Mouse (Mus musculus): ENCODE data around the gene Mrrf.

Mrrf gene

GRCm38 (mm10) chr2:36201756-36202610 lies 65.8 kb downstream of the Mrrf start:
- DNase-seq, result no peak

DNA sequence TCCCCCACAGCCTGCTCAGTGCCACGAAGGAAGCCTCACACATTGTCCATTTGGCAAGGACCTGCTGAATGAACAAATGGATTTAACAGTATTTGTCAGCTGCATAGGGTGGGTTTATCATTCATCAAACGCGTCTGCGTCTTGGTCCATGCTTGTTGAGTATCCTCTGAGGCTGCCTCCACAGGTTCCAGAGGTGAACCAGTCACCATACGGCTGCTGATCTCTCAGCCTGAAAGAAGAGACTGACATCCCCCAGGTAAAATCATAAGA lies 66.4 kb downstream of the Mrrf start:
- DNase-seq, result no peak

DNA sequence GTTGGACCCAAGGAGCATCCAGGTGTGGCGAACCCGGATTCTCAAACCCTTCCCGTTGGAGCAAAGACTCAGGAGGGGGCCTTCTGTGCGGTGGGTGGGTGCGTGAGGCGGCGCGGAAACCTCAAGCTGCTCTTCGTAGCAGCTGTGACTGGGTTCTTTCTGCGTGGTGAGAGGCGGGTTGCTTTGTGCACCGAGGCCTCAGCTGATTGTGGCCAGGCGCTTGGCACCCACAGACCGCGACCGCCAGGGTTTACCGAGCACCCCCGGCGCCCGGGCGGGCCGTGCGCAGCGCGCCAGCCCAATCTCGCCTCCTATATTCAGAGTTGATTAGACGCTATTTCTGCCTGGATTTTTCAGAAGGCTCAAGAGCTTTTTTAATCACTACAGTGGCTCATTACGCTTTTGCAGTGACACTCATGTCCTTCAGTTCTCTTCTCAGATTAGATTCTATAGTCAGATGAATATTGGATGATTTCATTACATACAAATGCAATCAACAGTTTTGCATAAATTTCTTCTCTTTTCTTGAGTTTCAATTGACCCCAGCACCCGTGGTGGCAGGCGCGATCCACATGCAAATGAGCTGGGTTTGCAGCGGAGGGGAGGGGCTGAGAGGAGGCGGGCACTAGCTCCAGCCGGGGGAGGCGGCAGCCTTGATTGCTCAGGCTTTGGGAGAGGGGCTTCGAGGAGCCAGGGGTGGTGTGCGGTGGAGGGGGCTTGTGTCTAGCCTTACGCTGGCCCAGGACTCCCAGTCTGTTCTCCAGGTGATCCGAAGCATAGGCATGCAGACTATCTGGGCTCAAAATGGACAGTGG lies 67.0 kb downstream of the Mrrf start:
- peak; percentile 23 for DNase-seq

- no peak for DNase-seq
These were observed 68.4 kb downstream of the Mrrf start for GRCm38 (mm10) chr2:36204595-36204994.

DNA sequence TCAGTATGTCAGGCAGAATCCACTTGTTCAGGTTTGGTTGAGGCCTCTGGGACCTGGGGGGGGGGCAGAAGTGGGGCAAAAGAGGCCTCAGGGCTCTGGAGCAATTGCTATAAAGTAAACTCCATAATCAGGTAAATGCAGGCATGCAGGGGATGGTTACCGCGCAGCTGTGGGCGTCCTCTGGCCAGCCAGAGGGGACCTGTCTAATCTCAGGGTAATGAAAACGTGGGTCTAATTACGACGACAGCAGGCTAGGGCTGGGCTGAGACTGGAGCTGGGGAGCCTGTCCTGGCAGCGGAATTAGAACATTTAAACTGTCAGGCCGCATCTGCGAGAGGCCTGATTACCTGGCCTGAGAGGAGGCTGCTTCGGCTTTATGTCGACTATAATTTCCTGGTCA lies 70.9 kb downstream of the Mrrf start:
- DNase-seq, result no peak

DNA sequence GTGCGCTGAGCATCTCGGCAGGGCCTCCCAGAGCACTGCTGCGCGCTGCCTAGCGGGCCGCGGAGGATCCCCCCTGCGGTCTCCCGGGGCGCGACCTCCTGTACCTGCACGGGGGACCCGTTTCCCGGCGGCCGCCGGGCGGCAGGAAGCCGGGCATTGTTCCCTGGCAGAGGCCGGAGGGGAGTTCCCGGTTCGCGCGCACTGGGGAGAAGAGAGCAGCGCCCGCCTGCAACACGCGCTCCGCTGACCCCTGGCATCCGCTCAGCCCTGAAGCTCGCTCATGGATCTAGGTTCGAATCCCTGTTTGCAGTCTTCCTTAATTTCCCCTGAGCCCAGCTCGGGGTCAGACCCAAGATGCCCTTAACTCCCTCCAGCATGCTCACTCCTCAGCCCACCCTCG lies 74.6 kb downstream of the Mrrf start:
- peak; percentile 7 for DNase-seq

DNA sequence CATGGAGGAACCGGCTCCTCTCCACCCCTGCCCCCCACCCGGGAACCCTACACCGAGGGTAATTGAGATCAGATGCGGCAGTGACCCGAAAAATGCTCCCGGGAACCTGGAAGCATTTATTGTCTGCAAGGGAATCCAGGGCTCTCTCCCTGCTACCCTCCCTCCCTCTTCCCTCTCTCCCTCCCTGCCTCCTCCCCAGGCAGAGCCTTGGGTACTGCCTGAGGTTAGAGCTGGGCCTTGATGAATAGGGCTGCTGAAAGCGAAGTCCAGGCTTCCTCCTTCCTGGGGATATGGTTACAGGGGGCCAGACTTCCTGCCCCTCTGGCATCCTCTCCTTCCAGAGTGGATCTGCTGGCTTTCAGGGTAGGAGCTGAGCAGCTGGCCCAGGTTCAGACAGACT lies 75.6 kb downstream of the Mrrf start:
- no peak for DNase-seq

DNA sequence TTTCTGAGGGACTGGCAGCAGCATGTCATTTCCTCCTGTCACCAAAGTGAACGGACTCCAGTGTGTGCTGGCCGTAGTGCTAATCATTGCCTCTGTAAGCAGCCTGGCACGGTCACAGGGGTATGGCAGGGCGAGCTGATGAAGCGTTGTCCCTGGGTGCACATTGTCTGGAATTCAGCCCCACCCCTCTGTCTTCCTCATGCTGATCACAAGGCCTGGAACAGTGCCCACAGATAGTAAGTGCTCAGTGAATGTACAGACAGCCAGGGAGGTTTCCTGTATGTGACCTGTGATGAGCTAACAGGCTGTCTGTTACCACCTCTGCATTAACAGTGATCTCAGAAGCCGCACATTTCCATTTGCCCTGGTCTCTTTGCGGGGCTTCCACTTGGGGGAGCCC lies 76.9 kb downstream of the Mrrf start:
- no peak for DNase-seq

- peak; percentile 79 for DNase-seq
These were observed 77.8 kb downstream of the Mrrf start for GRCm38 (mm10) chr2:36214023-36214422.

DNA sequence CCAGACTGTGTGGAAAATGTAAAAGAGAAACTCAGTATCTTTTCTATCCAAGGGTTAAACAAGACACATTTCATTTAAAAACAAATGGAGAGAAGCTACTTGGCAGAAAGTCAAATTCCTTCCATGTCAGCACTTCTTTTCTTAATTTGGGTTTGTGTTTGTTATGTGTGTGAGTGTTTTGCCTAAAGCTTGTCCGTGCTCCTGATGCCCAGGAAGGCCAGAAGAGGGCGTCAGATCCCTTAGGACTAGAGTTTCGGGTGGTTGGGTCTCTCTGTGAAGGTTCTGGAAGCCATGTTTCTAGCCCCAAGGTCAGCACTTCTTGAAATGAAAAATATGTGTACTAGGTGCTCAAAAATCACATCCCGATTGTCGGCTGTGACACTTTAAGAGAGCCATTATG lies 78.2 kb downstream of the Mrrf start:
- no peak for DNase-seq

GRCm38 (mm10) chr2:36215203-36215739 lies 79.1 kb downstream of the Mrrf start:
- DNase-seq, result no peak

DNA sequence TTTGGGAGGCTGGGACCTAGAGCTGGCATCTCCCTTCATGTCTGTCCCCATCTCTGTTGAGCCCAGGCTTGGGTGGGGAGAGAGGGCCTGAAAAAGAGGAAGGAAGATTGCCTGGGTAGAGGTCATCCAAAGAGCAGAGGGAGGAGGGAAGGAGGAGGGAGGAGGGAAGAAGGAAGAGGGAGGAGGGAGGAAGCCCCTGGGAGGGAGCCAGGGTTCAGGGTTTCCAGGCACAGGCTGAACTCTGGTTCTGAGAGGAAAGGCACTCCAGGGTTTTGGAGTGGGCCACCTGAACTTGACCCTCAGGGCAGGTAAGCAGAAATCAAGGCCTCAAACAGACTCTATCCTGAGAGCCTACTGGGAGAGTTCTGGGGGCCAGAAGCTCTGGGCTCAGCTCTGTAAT lies 80.4 kb downstream of the Mrrf start:
- no peak for DNase-seq

GRCm38 (mm10) chr2:36216953-36217573 lies 80.9 kb downstream of the Mrrf start:
- no peak for DNase-seq

DNA sequence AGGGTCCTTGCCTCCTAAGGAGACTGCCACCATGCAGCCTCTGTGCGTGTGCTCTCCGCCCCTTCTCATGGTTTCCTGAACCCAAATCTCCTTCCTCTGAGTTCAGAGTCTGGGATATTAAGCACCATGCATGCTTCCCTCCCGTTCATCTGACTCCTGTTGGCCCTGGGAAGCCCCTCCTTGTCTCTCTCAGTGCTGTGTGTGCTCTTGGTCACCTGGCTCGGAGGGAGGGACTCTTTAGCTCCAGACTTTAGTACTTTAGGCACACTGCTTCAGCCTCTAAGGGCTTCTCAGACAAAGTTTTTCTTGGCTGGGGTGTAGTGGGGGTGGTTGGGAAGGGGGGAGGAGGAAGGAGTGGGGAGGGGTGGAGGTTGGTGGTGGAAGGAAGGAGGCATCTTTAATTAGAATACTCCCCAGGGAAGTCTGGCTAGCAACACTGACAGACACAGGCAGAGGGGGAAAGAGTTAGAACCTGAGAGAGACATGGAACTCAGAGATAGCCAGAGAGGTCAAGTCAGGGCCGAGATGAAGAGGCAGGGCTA lies 81.6 kb downstream of the Mrrf start:
- DNase-seq, result no peak

- peak; percentile 10 for DNase-seq
These were observed 83.9 kb downstream of the Mrrf start for GRCm38 (mm10) chr2:36220106-36220505.

GRCm38 (mm10) chr2:36220891-36221290 lies 84.7 kb downstream of the Mrrf start:
- no peak for DNase-seq

- no peak for DNase-seq
These were observed 86.1 kb downstream of the Mrrf start for GRCm38 (mm10) chr2:36222168-36222848.

DNA sequence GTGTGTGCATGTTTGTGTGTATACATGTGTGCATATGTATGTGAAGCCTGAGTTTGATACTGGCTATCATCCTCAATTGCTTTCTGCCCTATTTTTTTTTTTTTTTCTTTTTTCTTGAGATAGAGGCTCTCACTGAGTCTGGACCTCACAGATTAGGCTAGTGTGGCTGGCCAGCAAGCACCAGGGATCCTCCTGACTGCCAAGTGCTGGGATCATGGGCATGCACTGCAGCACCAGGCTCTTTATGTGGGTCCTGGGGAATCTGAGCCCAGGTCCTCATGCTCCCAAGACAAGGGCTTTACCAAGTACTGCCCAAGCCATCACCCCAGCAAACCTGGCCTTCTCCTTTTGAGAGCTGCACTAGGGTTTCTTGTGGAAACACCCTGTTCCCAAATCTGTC lies 87.2 kb downstream of the Mrrf start:
- no peak for DNase-seq

DNA sequence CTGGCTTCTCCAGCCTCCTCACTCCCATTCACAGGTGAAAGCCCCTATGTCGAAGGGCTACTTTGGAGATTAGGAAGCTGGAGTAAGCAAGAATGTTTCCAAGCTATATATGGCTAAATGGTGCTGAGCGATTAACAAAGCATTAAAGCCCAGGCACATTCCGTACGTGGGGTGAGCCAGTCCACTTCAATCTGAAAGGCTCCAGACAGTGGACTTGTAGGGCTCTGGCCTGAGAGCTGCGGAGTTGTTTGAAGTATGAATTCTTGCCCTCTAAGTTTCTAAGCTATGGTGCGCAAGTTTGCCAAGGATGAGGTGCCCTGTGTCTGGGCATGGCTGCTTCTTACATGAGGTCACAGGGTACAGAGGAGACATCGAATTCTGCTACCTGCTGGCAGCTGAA lies 88.0 kb downstream of the Mrrf start:
- DNase-seq, result no peak

- no peak for DNase-seq
These were observed 88.4 kb downstream of the Mrrf start for GRCm38 (mm10) chr2:36224599-36224998.

- peak; percentile 6 for DNase-seq
These were observed 94.2 kb downstream of the Mrrf start, which contains the start of gene Ptgs1 for GRCm38 (mm10) chr2:36230366-36230765. Gene Ptgs1, plus strand, starts transcription at chr2:36230426.

DNA sequence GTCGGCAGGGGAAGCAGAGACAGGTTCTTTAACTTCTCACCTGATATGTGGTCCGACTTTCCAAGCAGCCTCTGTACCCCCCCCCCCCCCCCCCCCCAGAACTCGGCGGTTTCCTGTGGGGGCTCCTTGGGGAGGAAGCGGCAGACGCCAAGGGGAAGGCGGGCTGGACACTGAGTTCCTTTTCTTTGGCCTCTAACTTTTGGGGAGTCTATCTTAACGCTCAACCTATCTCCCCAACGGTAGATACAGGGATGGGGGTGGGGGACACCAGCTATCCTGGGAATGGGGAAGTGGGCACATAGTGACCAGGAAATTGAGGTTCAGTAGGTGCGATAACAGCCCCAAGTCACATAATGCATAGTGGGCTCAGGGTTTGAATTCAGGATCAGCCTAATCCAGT lies 94.8 kb downstream of the Mrrf start:
- no peak for DNase-seq

Data from thymus, postnatal 14 days (tissue).